Mouse (Mus musculus) neural tube, embryonic 10.5 days (tissue): Measurements from ENCODE around the gene Wls.

ENCODE experiments used
- DNase-seq: peaks from one replicate; pipeline ENCODE4 v3.0.0-alpha.2; 2017; ENCODE audit warnings: low spot score; ENCODE audit errors: extremely low spot score

The Wls gene

GRCm38 (mm10) chr3:159839481-159839880 is at the start of gene Wls:
TSS of gene Wls (plus strand) at chr3:159839672.
- DNase-seq: peak; percentile 77

GRCm38 (mm10) chr3:159789781-159790180 is 49.7 kb upstream of the Wls start:
- no peak for DNase-seq

GRCm38 (mm10) chr3:159831535-159831934 is 7.9 kb upstream of the Wls start:
- DNase-seq: no peak

GRCm38 (mm10) chr3:159840002-159840816 is 737 bp downstream of the Wls start:
- DNase-seq: peak; percentile 73

- peak; percentile 57 for DNase-seq
These were observed 1.4 kb downstream of the Wls start for GRCm38 (mm10) chr3:159840817-159841390.

GRCm38 (mm10) chr3:159841458-159841857 is 2.0 kb downstream of the Wls start:
- DNase-seq: no peak

GRCm38 (mm10) chr3:159843135-159843534 is 3.7 kb downstream of the Wls start:
- no peak for DNase-seq

- DNase-seq: no peak
These were observed 8.0 kb downstream of the Wls start for GRCm38 (mm10) chr3:159847410-159848016.

GRCm38 (mm10) chr3:159848156-159848555 is 8.7 kb downstream of the Wls start:
- DNase-seq: no peak

GRCm38 (mm10) chr3:159851476-159851875 is 12.0 kb downstream of the Wls start:
- no peak for DNase-seq

GRCm38 (mm10) chr3:159851980-159852379 is 12.5 kb downstream of the Wls start:
- no peak for DNase-seq

- DNase-seq: no peak
These were observed 17.6 kb downstream of the Wls start for GRCm38 (mm10) chr3:159857112-159857511.

- no peak for DNase-seq
These were observed 26.2 kb downstream of the Wls start for GRCm38 (mm10) chr3:159865691-159866090.

- DNase-seq: no peak
These were observed 39.5 kb downstream of the Wls start for GRCm38 (mm10) chr3:159878983-159879382.

GRCm38 (mm10) chr3:159883325-159883724 is 43.9 kb downstream of the Wls start:
- DNase-seq: no peak

- DNase-seq: no peak
These were observed 45.3 kb downstream of the Wls start for GRCm38 (mm10) chr3:159884802-159885201.

- peak; percentile 61 for DNase-seq
These were observed 45.8 kb downstream of the Wls start for GRCm38 (mm10) chr3:159885271-159885670.

GRCm38 (mm10) chr3:159885781-159886400 is 46.4 kb downstream of the Wls start:
- DNase-seq: no peak

GRCm38 (mm10) chr3:159890176-159891056 is 50.9 kb downstream of the Wls start:
- DNase-seq: no peak

GRCm38 (mm10) chr3:159891057-159891752 is 51.7 kb downstream of the Wls start:
- DNase-seq: no peak
